Mouse (Mus musculus): ENCODE measurements around the gene Gm13288.
"Not testable (repeated sequence)": the region's sequence is repeated elsewhere in the genome, so short reads cannot be mapped to it uniquely, and the experiment has no call there.

Gene Gm13288

DNA sequence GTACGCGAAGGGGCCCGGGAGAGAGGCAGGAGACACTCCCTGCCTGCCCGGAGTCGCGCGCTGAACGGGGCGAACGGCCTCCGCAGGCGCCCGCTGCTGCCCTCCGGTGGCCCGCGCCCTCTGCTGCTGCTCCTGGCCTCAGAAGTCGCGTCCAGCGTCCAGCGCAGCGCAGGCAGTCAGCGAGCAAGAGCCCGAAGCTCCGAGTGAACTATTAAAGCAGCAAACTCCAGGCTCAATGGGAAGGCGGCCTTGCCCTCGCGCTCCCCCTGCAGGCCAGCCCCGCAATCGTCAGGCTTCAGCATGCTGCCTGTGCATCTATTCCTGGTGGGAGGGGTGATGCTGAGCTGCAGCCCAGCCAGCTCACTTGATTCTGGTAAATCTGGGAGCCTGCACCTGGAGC lies 2.4 kb upstream of the Gm13288 start, which contains the start of gene Gm13287:
Gene Gm13287 (plus strand): TSS at position 301 of the 400 bp plus-strand sequence.
- DNase-seq: not testable (repeated sequence)

DNA sequence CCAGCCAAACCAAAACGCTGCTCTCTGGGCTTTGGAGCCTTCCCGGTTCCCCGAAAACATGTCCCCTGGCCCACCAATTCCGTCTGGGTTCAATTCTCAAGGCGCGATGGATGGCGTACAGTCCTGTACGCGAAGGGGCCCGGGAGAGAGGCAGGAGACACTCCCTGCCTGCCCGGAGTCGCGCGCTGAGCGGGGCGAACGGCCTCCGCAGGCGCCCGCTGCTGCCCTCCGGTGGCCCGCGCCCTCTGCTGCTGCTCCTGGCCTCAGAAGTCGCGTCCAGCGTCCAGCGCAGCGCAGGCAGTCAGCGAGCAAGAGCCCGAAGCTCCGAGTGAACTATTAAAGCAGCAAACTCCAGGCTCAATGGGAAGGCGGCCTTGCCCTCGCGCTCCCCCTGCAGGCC lies 430 bp downstream of the Gm13288 start:
- peak; percentile 53 for DNase-seq

DNA sequence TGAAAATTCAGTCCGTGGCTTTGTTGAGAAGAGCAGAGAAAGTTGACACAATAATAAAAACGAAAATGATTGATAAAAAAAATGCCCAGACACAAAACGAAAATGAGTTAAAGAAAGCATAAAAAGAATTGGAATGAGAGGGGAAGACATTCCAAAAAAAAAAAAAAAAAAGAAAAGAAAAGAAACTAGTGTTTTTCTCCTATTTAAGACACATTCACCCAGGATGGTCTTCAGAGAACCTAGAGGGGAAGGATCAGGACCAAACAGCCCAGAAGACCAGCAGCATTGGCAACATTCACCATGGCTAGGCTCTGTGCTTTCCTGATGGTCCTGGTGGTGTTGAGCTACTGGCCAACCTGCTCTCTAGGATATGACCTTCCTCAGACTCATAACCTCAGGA lies 10.6 kb downstream of the Gm13288 start, which contains the start of gene Ifna7:
Gene Ifna7 (plus strand): TSS at position 301 of the 400 bp plus-strand sequence.
- no peak for DNase-seq

DNA sequence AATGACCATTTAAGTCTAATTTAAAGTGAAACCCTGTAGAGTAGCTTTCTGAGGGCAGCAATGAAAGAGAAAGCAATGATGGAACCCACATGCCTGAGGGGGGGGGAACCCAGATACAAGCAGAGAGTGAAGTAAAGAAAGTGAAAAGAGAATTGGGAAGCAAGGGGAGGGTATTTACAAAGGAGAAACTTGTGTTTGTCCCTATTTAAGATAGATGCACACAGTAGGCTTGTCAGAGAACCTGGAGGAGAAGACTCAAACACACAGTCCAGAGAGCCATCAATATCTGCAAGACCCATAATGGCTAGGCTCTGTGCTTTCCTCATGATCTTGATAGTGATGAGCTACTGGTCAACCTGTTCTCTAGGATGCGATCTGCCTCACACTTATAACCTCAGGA lies 14.3 kb downstream of the Gm13288 start, which contains the start of gene Ifna11:
Gene Ifna11 (plus strand): TSS at position 301 of the 400 bp plus-strand sequence.
- no peak for DNase-seq

DNA sequence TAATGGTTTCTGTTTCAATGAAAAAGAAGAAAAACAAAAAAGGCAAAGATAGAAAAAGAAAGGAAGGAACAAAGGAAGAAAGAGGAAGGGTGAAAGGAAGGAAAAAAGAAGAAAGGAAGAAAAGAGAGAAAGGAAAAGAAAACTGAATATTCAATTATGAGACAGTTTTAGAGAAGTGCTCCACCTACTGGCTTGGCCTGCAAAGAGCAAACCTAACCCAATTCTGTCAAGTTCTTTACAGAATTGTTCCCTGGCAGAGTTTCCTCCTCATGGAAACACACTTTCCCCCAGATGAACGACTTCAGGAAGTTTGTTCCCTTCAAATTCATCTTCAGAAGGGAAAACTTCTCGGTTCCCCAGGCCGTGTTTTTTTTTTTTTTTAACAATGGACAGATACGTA lies 17.7 kb downstream of the Gm13288 start:
- peak; percentile 31 for DNase-seq

DNA sequence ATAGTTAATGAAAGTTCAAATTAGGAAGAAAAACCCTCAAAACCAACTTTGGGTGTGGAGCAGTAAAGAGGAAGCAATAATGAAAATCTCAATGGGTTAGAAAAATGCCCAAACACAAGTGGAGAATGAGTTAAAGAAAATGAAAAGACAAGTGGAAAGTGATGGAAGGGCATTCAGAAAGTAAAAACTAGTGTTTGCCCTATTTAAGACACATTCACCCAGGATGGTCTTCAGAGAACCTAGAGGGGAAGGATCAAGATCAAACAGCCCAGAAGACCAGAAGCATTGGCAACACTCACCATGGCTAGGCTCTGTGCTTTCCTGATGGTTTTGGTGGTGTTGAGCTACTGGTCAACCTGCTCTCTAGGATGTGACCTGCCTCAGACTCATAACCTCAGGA lies 21.8 kb downstream of the Gm13288 start, which contains the start of gene Ifna6:
Gene Ifna6 (plus strand): TSS at position 301 of the 400 bp plus-strand sequence.
- not testable (repeated sequence) for DNase-seq

DNA sequence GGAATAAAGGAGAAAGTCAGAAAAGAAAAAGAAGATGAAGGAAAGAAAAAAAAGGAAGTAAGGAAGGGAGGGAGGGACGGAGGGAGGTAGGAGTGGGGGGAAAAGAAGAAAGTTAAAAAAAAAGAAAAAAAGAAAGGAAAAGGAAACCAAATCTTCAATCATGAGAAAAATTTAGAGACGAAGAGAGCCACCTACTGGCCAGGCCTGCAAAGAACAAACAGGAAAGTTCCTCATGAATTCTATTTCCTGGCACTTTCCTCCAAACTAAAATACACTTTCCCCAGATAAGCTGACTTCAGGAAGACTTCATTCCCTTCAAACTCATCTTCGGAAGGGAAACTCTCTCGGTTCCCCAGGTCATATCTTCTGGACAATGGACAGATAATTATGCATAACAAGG lies 25.2 kb downstream of the Gm13288 start:
- DNase-seq: peak; percentile 43

DNA sequence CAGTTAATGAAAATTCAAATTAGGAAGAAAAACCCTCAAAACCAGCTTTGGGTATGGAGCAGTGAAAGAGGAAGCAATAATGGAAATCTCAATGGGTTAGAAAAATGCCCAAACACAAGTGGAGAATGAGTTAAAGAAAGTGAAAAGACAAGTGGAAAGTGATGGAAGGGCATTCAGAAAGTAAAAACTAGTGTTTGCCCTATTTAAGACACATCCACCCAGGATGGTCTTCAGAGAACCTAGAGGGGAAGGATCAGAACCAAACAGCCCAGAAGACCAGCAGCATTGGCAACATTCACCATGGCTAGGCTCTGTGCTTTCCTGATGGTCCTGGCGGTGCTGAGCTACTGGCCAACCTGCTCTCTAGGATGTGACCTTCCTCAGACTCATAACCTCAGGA lies 29.9 kb downstream of the Gm13288 start, which contains the start of gene Ifna5:
Gene Ifna5 (plus strand): TSS at position 301 of the 400 bp plus-strand sequence.
- not testable (repeated sequence) for DNase-seq

DNA sequence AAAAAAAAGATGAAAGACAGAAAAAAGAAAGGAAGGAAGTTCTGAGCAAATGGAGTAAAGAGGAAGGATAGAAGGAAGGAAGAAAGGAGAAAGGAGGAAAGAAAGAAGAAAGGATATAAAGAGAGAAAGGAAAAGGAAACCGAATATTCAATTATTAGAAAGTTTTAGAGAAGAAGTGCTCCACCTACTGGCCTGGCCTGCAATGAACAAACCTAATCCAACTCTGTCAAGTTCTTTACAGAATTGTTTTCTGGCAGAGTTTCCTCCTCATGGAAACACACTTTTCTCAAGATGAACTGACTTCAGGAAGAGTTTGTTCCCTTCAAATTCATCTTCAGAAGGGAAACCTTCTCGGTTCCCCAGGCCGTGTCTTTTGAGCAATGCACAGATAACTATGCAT lies 33.5 kb downstream of the Gm13288 start:
- peak; percentile 15 for DNase-seq

DNA sequence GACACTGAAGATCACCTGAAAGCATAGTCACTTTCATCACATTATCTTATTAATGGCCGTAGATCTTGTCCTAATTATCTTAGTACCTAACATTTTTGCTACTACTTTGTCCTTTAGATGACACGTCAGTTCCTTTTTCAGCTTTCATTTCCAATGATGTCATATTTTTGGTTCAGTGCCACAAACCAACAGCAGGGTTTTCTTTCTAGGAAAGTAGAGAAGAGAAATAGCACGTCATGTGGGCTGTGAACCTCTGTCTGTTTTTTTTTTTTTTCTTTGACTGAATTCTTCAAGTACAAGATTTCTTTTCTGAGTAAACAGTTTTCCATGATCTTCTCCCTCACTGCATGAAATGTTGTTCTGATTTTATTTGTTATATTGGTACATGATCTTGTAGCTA lies 34.7 kb downstream of the Gm13288 start:
- no peak for DNase-seq

DNA sequence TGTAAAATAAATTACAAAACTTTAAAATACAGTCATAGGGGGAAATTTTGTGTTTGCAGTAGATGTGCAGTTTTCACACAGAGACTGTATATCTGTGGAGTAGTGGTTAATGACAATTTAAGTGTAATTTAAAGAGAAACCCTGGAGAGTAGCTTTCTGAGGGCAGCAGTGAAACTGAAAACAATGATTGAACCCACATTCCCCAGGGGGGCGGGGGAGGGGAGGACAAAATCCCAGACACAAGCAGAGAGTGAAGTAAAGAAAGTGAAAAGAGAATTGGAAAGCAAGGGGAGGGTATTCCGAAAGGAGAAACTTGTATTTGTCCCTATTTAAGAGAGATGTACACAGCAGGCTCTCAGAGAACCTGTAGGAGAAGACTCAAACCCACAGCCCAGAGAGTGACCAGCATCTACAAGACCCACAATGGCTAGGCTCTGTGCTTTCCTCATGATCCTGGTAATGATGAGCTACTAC lies 36.1 kb downstream of the Gm13288 start, which contains the start of gene Ifna4:
Gene Ifna4 (plus strand): TSS at position 424 of the 474 bp plus-strand sequence.
- DNase-seq: no peak

DNA sequence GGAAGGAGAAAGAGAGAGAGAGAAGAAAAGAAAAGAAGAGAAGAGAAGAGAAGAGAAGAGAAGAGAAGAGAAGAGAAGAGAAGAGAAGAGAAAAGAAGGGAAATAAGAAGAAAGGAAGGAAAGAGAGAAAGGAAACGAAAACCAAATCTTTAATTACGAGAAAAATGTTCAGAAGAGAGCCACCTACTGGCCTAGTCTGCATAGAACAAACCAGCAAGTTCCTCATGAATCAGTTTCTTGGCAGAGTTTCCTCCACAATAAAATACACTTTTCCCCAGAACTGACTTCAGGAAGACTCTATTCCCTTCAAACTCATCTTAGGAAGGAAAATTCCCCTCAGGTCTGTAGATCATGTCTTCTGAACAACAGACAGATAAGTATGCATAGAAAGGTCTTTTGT lies 40.0 kb downstream of the Gm13288 start:
- DNase-seq: no peak

DNA sequence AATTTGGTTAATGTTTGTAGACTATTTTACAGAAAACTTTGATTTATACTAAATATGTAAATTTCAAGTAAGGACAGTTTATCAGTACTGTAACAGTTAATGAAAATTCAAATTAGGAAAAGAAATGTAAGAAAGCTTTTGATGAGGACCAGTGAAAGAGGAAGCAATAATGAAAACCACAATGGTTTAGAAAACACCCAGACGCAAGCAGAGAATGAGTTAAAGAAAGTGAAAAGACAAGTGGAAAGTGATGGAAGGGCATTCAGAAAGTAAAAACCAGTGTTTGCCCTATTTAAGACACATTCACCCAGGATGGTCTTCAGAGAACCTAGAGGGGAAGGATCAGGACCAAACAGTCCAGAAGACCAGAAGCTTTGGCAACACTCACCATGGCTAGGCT lies 44.4 kb downstream of the Gm13288 start, which contains the start of gene Ifna1:
Gene Ifna1 (plus strand): TSS at position 390 of the 400 bp plus-strand sequence.
- no peak for DNase-seq

DNA sequence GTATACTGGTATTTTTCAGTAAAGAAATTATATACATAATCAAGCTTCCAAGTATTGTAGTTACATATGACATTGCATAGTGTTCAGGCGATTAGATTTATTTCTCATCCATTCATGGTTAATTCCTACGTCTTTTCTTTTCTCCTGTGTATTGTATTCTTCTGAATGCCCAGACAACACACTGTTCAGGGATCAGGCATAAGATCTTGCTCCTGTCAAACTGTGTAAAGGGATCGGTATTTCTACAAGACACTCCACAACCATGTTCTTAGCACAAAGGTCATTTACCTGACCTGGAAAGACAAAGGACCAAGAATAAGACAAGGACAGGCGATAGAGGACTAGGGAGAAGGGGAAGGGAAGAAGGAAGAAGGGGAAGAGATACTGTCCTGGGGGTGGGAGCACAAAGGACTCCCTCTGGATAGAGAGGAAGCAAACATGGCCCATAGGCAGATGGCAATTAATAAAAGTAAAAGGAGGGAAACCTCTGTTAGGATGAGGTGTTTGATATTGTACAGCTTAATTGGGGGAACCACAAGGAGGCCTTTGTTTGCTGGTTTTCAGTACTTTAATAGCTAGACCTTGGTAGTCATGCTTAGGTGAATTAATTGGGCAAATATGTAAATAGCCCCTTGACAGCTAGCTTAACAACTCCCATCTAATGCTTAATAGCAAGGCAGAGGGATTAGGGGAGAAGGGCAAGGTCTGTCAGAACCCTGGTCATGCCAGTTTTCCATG lies 45.9 kb downstream of the Gm13288 start:
- DNase-seq: no peak

All from kidney, postnatal 10 days (tissue).